Mouse (Mus musculus) lung, postnatal 14 days (tissue): Measurements from ENCODE around the gene Rpl28.

ENCODE experiments used
- DNase-seq: peaks from one replicate; pipeline ENCODE4 v3.0.0; 2021

Rpl28 gene

DNA sequence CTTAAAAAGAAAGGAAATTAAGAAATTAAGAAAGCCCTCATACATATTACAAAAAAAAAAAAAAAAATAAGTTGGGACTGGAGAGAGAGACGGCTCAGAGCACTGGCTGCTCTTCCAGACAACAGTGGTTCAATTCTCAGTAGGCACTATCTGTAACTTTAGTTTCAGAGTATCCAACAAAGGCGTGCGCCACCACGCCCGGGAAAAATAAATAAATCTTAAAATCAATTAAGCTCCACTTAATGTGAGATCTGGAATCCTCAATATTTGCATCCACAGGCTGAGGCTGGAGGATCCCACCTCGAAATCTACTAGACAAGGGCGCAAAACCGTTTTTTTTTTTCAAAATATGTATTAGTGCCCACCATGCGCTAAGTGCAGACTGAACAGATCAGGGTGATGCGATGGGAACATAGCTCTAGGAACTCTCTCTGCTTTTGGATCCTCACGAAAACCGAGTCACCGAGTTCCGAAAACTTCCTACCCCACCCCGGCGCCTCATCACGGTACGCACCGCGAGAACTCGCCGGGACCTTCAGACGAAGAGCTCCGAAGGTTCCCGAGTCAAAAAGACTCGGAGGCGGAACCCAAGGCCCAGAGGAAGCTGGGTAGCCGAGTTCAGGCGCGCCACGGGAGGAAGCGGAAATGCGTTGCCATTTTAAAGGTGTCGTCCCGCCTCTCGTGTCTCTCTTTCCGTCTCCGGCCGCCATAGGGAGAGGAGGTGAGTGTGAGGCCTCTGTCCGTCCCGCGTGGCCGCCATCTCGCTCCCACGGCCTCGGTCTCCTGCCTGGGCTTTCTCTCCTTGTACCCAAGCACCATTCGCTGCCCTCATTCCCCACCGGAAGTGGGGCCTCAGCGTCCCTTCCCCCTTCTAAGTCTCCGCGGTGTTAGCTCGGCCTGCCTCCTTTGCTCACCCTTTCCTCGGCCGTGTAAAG is at the start of gene Rpl28:
TSS of gene Rpl28 (plus strand) at position 597 of the 935 bp plus-strand sequence.
- DNase-seq, result peak; percentile 95

DNA sequence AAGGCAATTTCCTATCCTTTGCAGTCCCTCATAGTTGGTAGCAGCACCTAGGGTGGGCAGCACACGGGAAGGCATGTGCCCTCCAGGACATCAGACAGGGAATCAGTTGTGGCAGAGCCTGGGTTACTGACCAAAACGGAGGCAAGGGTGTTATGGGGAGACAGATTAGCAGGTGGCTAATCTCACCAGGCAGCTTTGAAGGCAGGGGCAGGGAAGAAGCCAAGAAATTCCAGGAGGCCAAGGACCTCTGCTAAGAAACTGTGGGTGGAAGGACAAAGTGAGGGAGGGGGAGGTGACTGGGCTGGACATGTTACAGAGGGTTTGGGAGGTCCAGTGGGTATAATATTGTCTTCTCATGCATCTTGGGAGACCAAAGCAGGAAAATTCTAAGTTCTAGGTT is 49.3 kb upstream of the Rpl28 start:
- peak; percentile 58 for DNase-seq

DNA sequence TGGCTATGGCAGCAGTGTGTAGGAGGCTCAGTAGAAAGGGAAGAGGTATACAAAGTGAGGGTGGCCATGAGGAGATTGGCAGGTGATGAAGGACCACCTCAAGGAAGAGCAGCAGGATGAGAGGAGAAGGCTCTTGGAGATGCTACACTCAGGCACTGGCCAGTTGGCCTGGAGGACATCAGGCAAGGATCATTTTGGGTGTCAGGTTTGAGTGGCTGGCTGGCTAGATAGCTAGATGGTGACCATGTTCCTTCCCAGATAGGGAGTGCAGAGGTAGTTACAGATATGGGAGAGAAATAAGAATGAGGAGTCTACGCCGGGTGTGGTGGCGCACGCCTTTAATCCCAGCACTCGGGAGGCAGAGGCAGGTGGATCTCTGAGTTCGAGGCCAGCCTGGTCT is 47.8 kb upstream of the Rpl28 start:
- no peak for DNase-seq

DNA sequence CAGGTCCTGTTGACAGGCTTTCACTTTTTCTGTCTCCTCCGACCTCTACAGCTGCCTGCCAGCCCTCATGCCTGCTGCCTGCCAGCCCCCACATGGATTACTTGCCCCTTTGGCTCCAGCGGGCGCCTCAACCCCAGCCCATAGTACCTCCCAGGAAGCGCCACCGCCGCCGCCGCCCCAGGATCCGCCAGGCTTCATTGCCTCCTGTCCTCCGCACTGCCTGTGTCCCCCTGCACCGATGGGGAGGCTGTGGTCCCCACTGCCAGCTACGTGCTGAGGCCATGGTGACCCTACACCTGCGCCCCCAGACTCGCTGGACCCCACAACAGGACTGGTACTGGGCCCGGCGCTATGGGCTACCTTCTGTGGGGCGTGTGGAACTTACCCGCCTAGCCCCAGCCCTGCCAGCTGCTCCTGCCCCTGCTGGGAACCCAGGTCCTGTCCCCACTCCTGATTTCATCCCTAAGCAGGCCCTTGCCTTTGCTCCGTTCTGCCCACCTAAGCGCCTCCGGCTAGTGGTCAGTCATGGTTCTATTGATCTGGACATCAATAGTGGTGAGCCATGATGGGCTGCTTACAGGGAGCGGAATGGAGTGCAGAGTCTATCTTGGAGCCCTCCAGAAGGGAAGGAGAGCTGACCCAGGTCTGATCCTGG is 46.2 kb upstream of the Rpl28 start:
- DNase-seq, result no peak

DNA sequence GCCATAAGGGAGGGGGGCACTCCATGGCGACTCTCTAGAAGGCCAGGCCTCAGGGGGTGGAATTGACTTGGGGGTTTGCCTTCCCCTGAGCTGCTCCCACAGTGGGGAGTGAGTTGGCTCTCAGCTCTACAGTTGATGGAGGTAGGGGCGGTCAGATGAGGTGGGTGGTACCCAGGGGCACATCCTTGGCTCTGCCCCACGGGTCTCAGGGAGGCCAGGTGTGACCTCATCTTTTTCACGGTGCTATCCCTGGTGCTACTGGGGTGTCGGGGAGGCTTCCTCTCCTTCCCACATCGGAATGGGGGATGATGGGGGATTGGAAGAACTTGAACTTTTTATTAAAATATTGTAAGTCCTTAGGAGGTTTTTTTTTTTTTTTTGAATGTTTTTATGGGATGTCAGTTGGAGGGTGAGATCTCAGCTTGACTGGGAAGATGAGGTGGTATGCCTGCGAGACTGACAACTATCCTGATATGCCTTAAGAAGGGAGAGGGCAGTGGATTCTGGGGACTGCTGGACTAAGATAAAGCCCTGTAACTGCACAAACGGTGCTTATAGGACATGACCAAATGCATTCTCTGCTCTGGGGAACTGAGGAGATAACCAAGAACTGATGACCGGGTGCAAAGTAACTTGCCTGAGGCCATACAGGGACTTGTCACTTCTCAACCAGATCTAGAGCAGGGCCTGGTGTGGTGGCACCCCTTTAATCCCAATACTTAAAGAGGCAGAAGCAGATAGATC is 45.3 kb upstream of the Rpl28 start:
- no peak for DNase-seq

DNA sequence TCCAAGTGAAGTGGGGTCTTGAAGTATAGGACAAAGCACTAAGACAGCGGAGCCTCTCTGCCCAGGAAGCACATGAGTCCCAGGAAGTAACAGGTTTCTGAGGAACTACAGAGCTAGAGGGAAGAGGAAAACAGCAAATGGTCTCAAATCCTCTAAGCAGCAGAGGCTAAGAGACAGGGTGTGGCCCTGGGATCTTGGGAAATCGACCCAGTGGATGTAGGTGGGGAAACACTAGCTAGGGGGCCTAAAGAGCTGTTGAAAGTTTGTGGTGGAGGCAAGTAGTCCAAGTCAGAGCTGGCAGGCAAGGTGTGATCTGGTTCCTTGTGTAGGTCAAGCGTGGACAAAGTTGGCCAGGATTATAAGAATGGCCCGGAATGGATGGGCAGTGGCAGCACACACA is 44.4 kb upstream of the Rpl28 start:
- DNase-seq, result no peak

DNA sequence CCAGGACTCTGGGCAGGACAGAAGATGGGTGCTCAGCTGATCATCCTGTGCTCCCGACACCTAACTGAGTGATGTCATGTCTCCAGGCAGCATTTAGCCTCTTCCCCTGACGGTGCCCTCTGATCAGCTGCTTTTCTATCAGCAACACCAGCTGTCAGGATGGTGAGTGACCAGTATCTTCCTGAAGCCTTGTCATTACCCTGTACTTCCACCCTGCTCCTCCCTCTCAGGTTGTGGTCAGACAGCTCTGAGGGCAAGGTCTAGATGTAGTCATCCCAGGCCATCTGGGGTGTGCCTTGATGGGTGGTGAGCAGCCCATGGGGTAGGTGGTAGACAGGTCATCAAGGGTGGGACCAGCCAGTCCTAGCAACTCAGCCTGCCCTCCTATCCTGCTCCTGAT is 43.5 kb upstream of the Rpl28 start:
- DNase-seq, result no peak

DNA sequence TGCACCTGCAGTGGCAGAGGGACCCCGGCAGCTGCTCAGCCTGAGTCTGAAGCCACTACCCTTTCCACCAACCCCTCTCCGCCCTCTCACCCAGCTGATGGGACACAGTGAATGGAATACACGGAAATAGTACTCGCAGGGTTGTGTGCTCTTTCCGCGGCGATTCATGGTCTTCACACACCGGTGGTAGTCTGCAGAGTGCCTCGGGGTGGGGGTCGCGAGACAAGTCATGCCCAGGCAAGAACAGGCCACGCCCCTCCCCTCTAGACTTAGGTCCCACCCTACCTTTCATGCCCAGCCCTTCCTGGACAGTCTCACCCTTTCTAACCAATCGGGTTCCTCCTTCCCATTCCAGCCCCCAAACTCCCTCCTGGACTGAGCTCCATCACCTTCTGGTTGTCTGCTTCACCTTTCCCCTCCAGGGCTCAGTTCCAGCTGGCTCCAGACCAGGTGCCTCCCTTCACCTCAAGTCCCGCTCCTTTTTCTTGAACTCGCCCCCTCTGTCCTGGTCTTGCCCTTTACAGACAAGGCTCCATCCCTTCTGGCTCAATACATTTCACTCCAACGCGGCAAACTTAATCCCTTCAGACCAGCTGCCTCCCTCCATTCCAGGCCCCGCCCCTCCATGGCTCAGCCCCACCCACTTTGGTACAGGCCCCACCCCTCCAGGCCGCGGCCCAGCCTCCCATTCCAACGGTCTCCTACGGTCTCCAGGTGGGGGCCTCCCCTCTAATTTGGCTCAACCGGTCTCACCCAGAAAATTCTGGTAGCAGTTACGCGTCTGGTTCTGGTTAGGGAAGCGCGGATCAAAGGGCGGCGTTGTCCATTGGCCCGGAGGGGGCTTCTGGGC is 40.5 kb upstream of the Rpl28 start:
- peak; percentile 52 for DNase-seq

DNA sequence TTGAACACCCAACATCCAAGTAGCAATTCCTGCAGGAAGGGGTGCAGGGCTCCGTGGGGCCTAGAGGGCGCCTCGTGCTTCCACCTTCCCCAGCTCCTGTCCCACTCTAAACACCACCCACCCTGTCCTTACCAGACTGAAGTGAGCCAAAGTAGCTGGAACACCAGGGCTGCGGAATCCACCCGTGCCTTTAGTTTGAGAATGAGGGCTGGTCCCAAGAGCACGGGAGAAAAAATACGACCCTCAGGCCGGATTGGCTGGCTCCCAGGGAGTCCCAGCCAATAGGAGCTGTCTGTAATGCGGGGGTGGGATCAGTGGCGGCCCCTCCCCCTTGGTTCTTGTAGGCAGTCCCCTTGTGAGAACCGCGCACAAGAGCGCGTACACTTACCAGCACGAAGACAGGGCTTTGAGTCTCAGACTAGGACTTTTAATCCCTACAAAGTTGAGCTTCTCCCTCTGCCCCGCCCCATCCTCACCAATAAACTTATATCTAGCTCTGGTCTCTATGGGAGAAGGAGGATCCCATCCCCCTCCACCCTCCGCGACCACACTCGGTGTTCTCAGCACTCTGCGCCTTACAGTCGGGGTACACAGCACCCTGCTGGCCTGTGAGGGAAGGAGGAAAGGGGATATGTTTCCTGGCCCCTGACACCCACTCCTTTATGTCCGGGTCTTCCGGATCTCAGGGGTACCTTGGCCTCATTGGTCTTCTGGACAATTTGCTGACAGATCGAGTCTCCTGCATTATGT is 39.7 kb upstream of the Rpl28 start, which contains the start of gene Cox6b2:
TSS of gene Cox6b2 (minus strand) at position 274 of the 750 bp plus-strand sequence.
- DNase-seq, result peak; percentile 83

DNA sequence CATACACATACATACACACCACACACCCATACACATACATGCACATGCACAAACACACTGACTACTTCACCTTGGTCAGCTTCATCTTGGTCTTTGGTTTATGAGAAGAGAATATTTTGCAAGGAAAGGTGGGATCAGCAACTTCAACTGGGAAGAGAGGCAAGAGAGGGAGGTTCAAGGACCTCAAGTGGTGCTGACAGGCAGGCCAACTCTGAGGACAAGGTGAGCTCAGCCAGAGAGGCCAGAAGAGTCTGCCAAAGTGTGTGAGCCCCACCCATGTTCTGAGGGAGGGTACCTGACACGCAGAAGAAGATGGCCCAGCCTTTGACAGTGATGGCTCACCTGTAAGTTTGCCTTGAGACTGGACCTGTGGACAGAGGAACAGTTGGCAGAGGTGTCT is 33.0 kb upstream of the Rpl28 start:
- no peak for DNase-seq

DNA sequence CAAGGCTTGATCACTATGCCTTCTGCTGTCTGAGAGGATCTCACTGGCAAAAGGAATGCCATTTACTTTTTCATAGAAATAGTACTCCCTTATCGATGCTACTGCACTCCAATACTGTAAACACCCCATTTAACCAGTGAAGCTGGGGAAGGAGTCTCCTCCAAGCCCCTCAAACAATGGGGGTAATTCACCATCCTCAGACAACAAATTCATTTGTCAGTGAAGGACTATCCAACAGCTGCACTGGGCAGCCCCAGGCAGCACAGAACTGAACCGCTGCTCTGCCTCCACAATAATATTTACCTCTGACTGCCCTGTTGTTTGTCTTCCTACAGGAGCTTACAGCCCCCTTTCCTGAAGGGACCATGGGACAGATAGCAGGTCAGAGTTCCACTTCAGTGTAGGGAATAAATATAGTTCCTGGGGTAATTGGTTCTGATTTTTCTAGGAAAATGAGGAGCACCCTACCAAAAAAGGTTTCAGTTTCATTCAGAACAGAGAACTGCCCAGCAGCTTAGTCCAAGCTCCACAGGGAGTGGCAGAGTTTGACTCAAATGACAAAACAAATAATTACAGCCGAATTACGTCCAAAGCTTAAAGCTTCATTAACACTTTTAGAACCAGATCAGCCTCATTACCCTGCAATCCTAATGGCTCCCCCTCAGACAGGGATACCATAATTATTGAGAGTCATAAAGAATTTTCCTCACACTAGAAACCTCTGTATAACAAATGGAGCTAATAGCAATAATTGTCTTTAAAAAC is 27.5 kb upstream of the Rpl28 start:
- no peak for DNase-seq

DNA sequence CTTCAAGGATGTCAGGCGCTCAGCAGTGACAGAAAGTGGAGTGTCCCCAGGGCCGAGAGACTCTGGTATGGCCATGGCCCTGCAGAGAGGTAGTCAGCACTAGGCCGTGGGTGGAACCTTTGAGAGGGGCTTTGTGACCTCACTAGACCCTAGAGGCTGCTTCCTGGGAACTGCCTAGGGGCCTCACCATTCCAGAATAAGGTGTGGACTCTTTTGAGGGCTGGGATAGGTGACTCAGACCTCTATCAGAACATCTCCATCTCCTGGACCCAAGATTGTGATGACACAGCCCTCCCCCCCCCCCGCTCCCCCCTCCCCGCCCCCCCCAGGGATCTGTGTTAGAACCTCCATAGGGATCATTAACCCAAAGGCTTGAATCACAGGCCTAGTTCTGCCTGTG is 21.5 kb upstream of the Rpl28 start, which contains the start of gene Fam71e2:
TSS of gene Fam71e2 (minus strand) at position 101 of the 400 bp plus-strand sequence.
- no peak for DNase-seq

DNA sequence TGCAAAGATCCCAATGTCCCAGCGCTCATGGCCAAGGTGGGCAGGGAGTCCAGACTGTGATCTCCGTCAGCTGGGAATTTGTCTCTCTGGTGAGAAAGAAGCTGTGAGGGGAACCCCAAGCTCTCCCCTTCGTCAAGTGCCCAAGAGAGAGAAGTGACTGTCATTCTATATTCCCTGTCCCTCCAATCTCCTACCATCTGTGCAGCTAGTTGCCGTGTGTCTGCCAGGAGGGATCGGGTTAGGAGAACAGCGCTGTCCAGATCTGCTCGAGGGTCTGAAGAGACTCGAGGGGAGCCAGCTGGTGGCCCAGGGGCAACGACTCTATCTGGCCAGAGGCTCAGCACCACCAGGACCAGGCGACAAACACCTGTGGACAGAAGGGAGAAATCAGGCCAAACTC is 16.5 kb upstream of the Rpl28 start:
- no peak for DNase-seq

DNA sequence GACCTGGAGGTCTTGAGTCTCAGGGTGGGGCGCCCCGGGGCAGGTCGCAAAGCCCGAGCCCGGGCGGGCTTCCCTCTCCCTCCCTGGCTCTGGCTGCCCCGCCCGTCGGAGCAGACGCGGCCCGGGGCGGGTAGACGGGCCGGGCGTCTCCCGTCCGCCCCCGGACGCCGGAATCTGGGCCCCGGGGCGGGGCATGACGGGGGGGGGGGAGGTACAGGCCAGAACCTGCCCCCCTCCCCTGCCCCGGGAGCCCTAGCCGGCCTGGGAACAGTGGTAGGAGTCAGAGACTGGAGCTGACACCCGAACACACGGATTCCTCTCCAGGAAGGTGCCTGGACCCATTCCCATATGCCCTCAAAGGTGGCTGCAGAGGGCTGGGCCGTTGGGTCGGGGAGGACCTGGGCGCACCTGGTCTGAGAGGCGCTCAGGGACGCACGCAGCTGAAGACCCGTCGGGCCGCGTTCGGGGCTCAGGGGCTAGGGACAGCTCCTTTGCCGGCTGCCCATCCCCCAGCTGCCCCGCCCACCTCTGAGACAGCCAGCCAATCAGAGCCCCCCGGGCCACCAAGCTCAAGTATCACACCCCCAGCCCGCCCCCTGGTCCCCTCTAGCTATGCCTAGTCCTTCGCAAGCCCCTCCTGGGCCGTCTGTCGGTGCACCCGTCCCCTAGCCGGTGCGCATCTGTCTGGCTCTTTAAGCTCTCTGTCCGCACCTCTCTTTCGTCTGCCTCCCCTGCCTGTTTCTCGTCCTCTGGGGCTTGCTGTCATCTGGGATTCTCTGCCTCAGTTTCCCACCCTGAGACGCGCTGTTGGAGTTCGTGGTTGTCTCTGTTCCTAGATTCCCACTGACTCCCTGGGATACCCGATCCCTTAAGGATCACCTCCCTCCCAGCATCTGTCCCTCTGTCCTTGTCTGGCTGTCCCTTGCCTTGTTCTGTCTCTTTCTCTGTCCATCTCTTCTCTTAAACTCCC is 15.5 kb upstream of the Rpl28 start:
- DNase-seq, result peak; percentile 70

DNA sequence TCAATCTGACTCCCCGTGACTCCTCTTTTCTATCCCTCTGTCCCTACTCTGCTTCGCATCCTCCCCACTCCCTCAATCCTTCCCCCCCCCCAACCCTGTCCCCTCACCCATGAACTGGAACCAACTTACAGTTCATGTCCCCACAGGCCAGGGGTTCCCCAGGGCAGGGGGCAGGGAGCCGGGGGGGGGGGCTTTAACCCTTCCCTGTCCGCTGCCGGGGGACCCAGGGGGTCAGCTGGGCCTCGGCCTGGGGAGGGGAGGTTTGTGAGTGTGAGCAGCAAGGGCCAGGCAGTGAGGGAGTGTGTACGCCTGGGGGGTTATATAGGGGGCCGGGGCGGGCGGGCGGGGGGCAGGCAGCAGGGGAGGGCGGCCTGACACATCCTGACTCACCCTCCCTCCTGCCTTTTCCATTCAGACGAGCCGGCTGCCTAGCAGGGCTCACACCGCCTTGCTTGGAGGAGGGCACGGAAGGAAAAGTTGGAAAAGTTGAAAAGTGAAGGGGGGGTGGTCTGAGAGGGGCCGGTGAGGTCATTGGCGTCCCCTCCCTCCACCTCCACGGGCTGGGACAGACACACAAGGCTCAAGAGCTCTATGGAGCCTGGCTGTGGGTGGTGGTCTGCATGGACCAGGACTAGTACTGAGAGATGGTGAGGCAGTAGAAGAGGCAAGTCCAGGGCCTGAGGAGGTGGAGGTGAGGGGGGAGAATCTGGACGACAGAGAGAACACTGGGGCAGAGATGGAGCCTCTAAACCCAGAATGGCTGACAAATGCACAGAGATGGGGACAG is 14.6 kb upstream of the Rpl28 start:
- no peak for DNase-seq

DNA sequence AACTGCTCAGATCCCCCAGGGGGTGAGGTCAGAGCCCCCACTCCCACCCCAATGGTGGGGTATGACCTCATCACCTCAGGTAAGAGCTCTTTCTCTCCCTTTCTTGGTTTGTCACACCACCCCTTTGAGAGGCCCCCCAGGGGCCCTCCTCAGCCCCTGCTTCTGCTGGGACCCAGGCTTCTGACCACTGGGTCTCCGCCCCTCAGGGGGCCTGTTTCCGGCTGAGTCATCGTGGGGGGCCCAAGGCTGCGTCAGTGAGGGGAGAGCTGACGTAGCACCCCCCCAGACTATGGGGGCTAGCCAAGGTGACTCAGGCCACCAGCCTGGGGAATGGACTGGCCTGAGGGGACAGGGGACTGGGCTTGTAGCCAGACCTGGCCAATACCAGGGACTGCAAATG is 12.8 kb upstream of the Rpl28 start:
- DNase-seq, result no peak

DNA sequence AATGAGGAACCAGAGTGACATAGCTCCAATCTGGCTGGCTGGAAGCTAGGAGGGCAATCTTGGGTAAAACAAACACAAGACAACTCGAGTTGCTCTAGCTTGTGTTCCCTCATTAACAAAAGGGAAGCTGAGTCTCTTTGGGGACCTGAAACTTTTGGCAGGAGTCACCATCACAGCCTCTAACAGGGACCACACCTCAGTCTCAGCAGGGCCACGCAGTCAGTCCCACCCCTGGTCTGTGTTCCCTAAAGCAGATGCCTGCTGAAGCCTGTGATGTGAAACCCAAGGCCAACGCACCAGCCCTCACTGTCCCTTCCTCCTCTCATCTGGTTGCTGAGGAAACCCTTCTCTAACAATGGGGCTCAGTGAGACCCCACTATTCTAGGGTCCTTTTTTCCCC is 10.5 kb upstream of the Rpl28 start:
- DNase-seq, result no peak

DNA sequence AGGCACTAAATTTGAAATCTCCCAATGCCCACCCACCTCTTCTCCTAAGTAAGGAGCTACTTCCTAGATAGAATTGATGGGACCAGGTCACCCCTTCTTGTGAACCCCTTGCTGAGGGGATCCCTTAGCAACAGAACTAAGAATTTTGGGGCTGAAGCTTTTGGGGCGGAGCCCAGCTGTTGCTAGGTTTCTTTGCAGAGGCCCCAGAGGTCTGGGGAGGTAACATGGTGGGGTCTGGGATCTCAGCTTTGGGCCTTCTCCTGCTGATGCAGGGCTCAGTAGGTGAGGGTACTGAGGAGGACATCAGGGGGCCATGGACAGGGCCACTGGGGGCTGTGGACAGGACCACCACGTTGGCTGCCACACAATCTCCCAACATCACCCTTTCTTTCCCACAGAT is 9.9 kb upstream of the Rpl28 start, which contains the start of the genes Il11 and Tmem190:
TSS of gene Il11 (minus strand) at position 101 of the 400 bp plus-strand sequence.
TSS of gene Tmem190 (plus strand) at position 179 of the 400 bp plus-strand sequence.
- DNase-seq, result no peak
